Mouse (Mus musculus) lung, postnatal 0 days (tissue): Measurements from ENCODE around the gene Ccdc124.

ENCODE experiments used
- CTCF ChIP-seq: IDR thresholded peaks from 2 replicates; pipeline ENCODE4 v1.5.1; 2016; ENCODE audit warnings: antibody characterized with exemption, mild to moderate bottlenecking
- EP300 ChIP-seq: IDR thresholded peaks from 2 replicates; pipeline ENCODE4 v1.6.1; 2016; ENCODE audit warnings: antibody characterized with exemption, mild to moderate bottlenecking, control low read depth

- no peak for TF ChIP-seq CTCF
- no peak for TF ChIP-seq EP300
These were observed 31.7 kb upstream of the Ccdc124 start for GRCm38 (mm10) chr8:70905463-70905830.
